Comparison of ENCODE assay signal across 21 mouse cellular contexts in the genomic region with DNA sequence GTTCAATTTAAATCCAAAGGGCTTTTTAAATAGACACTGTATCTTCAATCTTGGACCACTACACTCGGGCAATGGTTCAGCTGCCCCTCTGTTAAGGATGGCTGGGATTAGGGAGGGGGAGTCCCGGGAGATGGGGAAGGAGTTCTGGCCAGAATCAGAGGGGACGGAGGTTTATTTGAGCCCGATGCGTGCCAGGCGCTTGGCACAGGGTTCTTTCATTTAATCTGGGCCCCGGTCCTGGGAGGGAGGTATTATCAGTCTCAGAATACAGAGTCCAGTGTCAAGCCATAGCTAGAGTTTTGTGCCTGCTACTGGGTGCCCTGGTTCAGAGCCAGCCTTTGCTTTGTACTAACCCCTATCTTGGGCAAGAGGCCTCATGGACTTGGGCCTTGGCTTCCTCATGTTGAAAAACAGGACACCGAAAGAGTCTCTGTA. TPM values are rescaled to one million over a fixed set of nuclear protein-coding genes. Genes with fewer than 3 reads are reported as not detected.
A peak's percentile ranks its signal among the peaks of the same experiment; 100 is the strongest.
DNase-seq lines count a peak whose midpoint lies in the region; ATAC-seq lines count a peak whose summit lies in the region.
"Had no signal": no experiment of that assay in that cellular context is flagged by ENCODE, and none has a peak within 500 bp of the region (broad histone marks: within the 10 kb centered on the region; RNA-seq: fewer than 3 reads in every experiment).

No protein-coding gene starts in this region.

- H3K27ac ChIP-seq in forebrain, embryonic 15.5 days (replicated peaks), result no peak overlapping the region
- H3K27ac ChIP-seq in forebrain, embryonic 11.5 days (ENCODE audit: low read depth, low read length), result no peak overlapping the region
- H3K27ac ChIP-seq in kidney, embryonic 14.5 days (ENCODE audit: low read depth, low read length), result no peak overlapping the region
- H3K27ac ChIP-seq in midbrain, embryonic 15.5 days, result no peak overlapping the region
- H3K27ac ChIP-seq in midbrain, embryonic 13.5 days, result no peak overlapping the region
- H3K27ac ChIP-seq: hindbrain, embryonic 15.5 days; limb, embryonic 15.5 days; midbrain, embryonic 12.5 days; neural tube, embryonic 12.5 days; stomach, embryonic 15.5 days had no signal

- no peaks in the 10 kb centered on the region for H3K36me3 ChIP-seq in forebrain, embryonic 15.5 days
- no peaks in the 10 kb centered on the region for H3K36me3 ChIP-seq in forebrain, embryonic 11.5 days (ENCODE audit: control insufficient read depth, insufficient read depth, low read length)
- no peaks in the 10 kb centered on the region for H3K36me3 ChIP-seq in kidney, embryonic 14.5 days (ENCODE audit: control insufficient read depth, insufficient read depth, low read length)
- H3K36me3 ChIP-seq in midbrain, embryonic 15.5 days (replicated peaks), result no peaks in the 10 kb centered on the region
- H3K36me3 ChIP-seq in midbrain, embryonic 13.5 days, result no peaks in the 10 kb centered on the region
- H3K36me3 ChIP-seq: hindbrain, embryonic 15.5 days; limb, embryonic 15.5 days; midbrain, embryonic 12.5 days; neural tube, embryonic 12.5 days; stomach, embryonic 15.5 days had no signal

- no peak overlapping the region for H3K4me2 ChIP-seq in forebrain, embryonic 15.5 days (replicated peaks)
- H3K4me2 ChIP-seq in forebrain, embryonic 11.5 days (ENCODE audit: low read depth, low read length, severe bottlenecking), result no peak overlapping the region
- no peak overlapping the region for H3K4me2 ChIP-seq in kidney, embryonic 14.5 days (replicated peaks; ENCODE audit: low read depth, low read length)
- H3K4me2 ChIP-seq in midbrain, embryonic 15.5 days, result no peak overlapping the region
- H3K4me2 ChIP-seq in midbrain, embryonic 13.5 days (replicated peaks), result no peak overlapping the region
- H3K4me2 ChIP-seq: hindbrain, embryonic 15.5 days; limb, embryonic 15.5 days; midbrain, embryonic 12.5 days; neural tube, embryonic 12.5 days; stomach, embryonic 15.5 days had no signal

- peaks cover 42% of the 10 kb centered on the region for H3K27me3 ChIP-seq in forebrain, embryonic 15.5 days
- H3K27me3 ChIP-seq in forebrain, embryonic 11.5 days (ENCODE audit: control insufficient read depth, insufficient read depth, low read length), result peaks cover 47% of the 10 kb centered on the region
- peaks cover 63% of the 10 kb centered on the region for H3K27me3 ChIP-seq in kidney, embryonic 14.5 days (ENCODE audit: control insufficient read depth, insufficient read depth, low read length)
- peaks cover 51% of the 10 kb centered on the region for H3K27me3 ChIP-seq in midbrain, embryonic 15.5 days (replicated peaks)
- peaks cover 81% of the 10 kb centered on the region for H3K27me3 ChIP-seq in midbrain, embryonic 13.5 days

- H3K9me3 ChIP-seq in forebrain, embryonic 15.5 days, result no peaks in the 10 kb centered on the region
- H3K9me3 ChIP-seq in forebrain, embryonic 11.5 days (ENCODE audit: control insufficient read depth, low read length), result no peaks in the 10 kb centered on the region
- no peaks in the 10 kb centered on the region for H3K9me3 ChIP-seq in kidney, embryonic 14.5 days (ENCODE audit: control insufficient read depth, low read length)
- no peaks in the 10 kb centered on the region for H3K9me3 ChIP-seq in midbrain, embryonic 15.5 days
- H3K9me3 ChIP-seq in midbrain, embryonic 13.5 days, result no peaks in the 10 kb centered on the region
- H3K9me3 ChIP-seq: hindbrain, embryonic 15.5 days; limb, embryonic 15.5 days; midbrain, embryonic 12.5 days; neural tube, embryonic 12.5 days; stomach, embryonic 15.5 days had no signal

- ATAC-seq in forebrain, embryonic 15.5 days (replicated peaks), result 0 out of 2 replicates have a peak, but pooled peaks have one; percentile 10
- ATAC-seq in forebrain, embryonic 11.5 days (replicated peaks; ENCODE audit: low FRiP score), result no peak
- no peak for ATAC-seq in kidney, embryonic 14.5 days (ENCODE audit: low FRiP score, low TSS enrichment)
- ATAC-seq in midbrain, embryonic 15.5 days (replicated peaks), result 0 out of 2 replicates have a peak, but pooled peaks have one; percentile 3
- no peak for ATAC-seq in midbrain, embryonic 13.5 days

- H3K4me1 ChIP-seq in forebrain, embryonic 15.5 days, result peaks cover 29% of the 10 kb centered on the region
- peaks cover 6% of the 10 kb centered on the region; the same call in 1 of the 2 replicates for H3K4me1 ChIP-seq in forebrain, embryonic 11.5 days (replicated peaks; ENCODE audit: control insufficient read depth, insufficient read depth, low read length)
- peaks cover 12% of the 10 kb centered on the region for H3K4me1 ChIP-seq in kidney, embryonic 14.5 days (ENCODE audit: control insufficient read depth, insufficient read depth, low read length)
- H3K4me1 ChIP-seq in midbrain, embryonic 15.5 days, result peaks cover 21% of the 10 kb centered on the region
- peaks cover 28% of the 10 kb centered on the region for H3K4me1 ChIP-seq in midbrain, embryonic 13.5 days (replicated peaks)

- H3K9ac ChIP-seq in forebrain, embryonic 15.5 days (replicated peaks), result no peak overlapping the region
- H3K9ac ChIP-seq in forebrain, embryonic 11.5 days (ENCODE audit: low read length), result no peak overlapping the region
- no peak overlapping the region for H3K9ac ChIP-seq in kidney, embryonic 14.5 days (ENCODE audit: low read depth, low read length)
- H3K9ac ChIP-seq in midbrain, embryonic 15.5 days, result no peak overlapping the region
- no peak overlapping the region for H3K9ac ChIP-seq in midbrain, embryonic 13.5 days (replicated peaks)
- H3K9ac ChIP-seq: hindbrain, embryonic 15.5 days; limb, embryonic 15.5 days; midbrain, embryonic 12.5 days; neural tube, embryonic 12.5 days; stomach, embryonic 15.5 days had no signal

- DNase-seq in forebrain, embryonic 11.5 days (ENCODE audit: low spot score), result no peak
- DNase-seq in kidney, adult 18-20 months, result peak; percentile 47
- peak; percentile 56 to 63 for DNase-seq in layer of hippocampus, adult 8-10 months (ENCODE audit: low spot score in 2 of 2)
- no peak for DNase-seq in gastrocnemius, adult 18-20 months (ENCODE audit: low spot score)
- DNase-seq: cerebellum, adult 8-10 months; embryo, embryonic 11 days; heart, adult 18-20 months; lung, adult 2 months; lung, postnatal 4 days; thymus, postnatal 14 days had no signal

- H3K4me3 ChIP-seq in forebrain, embryonic 15.5 days, result no peak overlapping the region
- H3K4me3 ChIP-seq in forebrain, embryonic 11.5 days (ENCODE audit: low read depth, low read length), result no peak overlapping the region
- no peak overlapping the region for H3K4me3 ChIP-seq in kidney, embryonic 14.5 days (ENCODE audit: low read length)
- H3K4me3 ChIP-seq in midbrain, embryonic 15.5 days, result no peak overlapping the region
- H3K4me3 ChIP-seq in midbrain, embryonic 13.5 days (replicated peaks), result no peak overlapping the region
- H3K4me3 ChIP-seq: hindbrain, embryonic 15.5 days; limb, embryonic 15.5 days; midbrain, embryonic 12.5 days; neural tube, embryonic 12.5 days; stomach, embryonic 15.5 days had no signal

- 51% methylated on average over 8 of the region's 8 CpGs for WGBS in forebrain, embryonic 15.5 days
- 68% methylated on average over 8 of the region's 8 CpGs for WGBS in forebrain, embryonic 11.5 days
- WGBS in kidney, embryonic 14.5 days, result 70% methylated on average over 8 of the region's 8 CpGs
- WGBS in midbrain, embryonic 15.5 days, result 47% methylated on average over 8 of the region's 8 CpGs
- WGBS in midbrain, embryonic 13.5 days, result 59% methylated on average over 8 of the region's 8 CpGs

RNA-seq across cellular contexts. Expression of a gene that starts 3.1 kb away (rescaled TPM):
- 2.3 and 2.7 TPM in 2 replicates for polyA plus RNA-seq in forebrain, embryonic 15.5 days (2015; fragmentation: Nextera tagmentation; extraction: Ambion mirVana)
- 0.09 and 0.20 TPM in 2 replicates for polyA plus RNA-seq in forebrain, embryonic 11.5 days (2014; fragmentation: Nextera tagmentation; extraction: Ambion mirVana)
- 0.03 and 0.04 TPM in 2 replicates for polyA plus RNA-seq in kidney, embryonic 14.5 days (2014; fragmentation: Nextera tagmentation; extraction: Ambion mirVana)
- polyA plus RNA-seq in midbrain, embryonic 15.5 days (2015; fragmentation: Nextera tagmentation; extraction: Ambion mirVana), result 3.9 and 4.5 TPM in 2 replicates
- 0.68 and 0.73 TPM in 2 replicates for polyA plus RNA-seq in midbrain, embryonic 13.5 days (2015; fragmentation: Nextera tagmentation; extraction: Ambion mirVana)
- total RNA-seq in layer of hippocampus, adult 8-10 months (2022), result 10 to 100 TPM; 24.6 to 32.6 (median 28.6) TPM
- under 1 TPM; 0.12 to 0.21 TPM for total RNA-seq in gastrocnemius, adult 18-20 months (2021)
- polyA plus RNA-seq: C2C12; lung, adult 2 months; small intestine, adult 2 months had no signal

RNA-seq across cellular contexts. Expression of a gene that starts 12.3 kb away (rescaled TPM):
- 22.3 and 25.2 TPM in 2 replicates for polyA plus RNA-seq in forebrain, embryonic 15.5 days (2015; fragmentation: Nextera tagmentation; extraction: Ambion mirVana)
- polyA plus RNA-seq in forebrain, embryonic 11.5 days (2014; fragmentation: Nextera tagmentation; extraction: Ambion mirVana), result 27.6 and 28.5 TPM in 2 replicates
- 22.8 and 28.6 TPM in 2 replicates for polyA plus RNA-seq in kidney, embryonic 14.5 days (2014; fragmentation: Nextera tagmentation; extraction: Ambion mirVana)
- 20.0 and 22.3 TPM in 2 replicates for polyA plus RNA-seq in midbrain, embryonic 15.5 days (2015; fragmentation: Nextera tagmentation; extraction: Ambion mirVana)
- 22.5 and 25.6 TPM in 2 replicates for polyA plus RNA-seq in midbrain, embryonic 13.5 days (2015; fragmentation: Nextera tagmentation; extraction: Ambion mirVana)
- 10 to 100 TPM; 34.1 to 35.7 (median 35.1) TPM for total RNA-seq in layer of hippocampus, adult 8-10 months (2022)
- 10 to 100 TPM; 20.5 to 21.1 TPM for total RNA-seq in gastrocnemius, adult 18-20 months (2021)

Comparison
In these comparisons a context has a peak if more than half of its experiments do, and no peak if none do; other contexts are left out.
1. ATAC-seq: peak in forebrain, embryonic 15.5 days (single experiment) and midbrain, embryonic 15.5 days (single experiment); none in forebrain, embryonic 11.5 days (single experiment), kidney, embryonic 14.5 days (single experiment) and midbrain, embryonic 13.5 days (single experiment).
2. DNase-seq: peak in kidney, adult 18-20 months (single experiment) and layer of hippocampus, adult 8-10 months (2 of 2); none in forebrain, embryonic 11.5 days (single experiment) and gastrocnemius, adult 18-20 months (single experiment).